Mouse (Mus musculus) lung, postnatal 0 days (tissue): Measurements from ENCODE around the gene Cntn4.

ENCODE experiments used
- CTCF ChIP-seq: IDR thresholded peaks from 2 replicates; pipeline ENCODE4 v1.5.1; 2016; ENCODE audit warnings: antibody characterized with exemption, mild to moderate bottlenecking
- EP300 ChIP-seq: IDR thresholded peaks from 2 replicates; pipeline ENCODE4 v1.6.1; 2016; ENCODE audit warnings: antibody characterized with exemption, mild to moderate bottlenecking, control low read depth

DNA sequence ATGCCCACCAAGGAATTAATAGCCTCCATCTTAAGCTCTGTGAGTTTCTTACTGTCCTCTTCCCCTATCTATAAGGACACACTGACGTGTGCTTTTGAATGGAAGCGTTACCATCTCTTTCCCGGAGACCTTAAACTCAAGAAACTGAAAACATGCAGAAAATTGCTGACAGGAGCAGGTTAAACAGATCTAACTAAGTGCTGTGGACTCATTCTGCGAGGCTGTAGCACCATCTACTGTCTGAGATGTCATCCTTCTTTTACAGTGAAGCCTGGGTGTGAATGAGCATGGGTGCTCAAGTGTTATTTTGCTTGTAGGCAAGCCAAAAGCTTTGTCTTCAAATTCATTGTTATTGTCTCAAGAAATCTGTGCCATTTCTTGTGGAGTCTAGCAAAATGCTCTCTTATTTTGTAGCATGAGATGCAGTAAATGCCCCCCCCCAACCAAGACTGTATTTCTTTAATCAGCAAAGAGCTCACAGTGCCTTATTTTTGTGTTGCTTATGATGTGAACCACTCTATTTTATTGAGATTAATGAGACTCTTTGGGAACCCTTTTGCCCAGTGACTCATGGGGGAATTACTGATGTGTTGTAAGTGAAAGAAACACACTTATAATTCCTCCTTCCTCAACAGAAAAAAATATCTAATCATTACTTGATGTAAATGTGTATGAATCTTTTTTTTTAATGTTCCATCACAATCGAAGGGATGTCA lies 968.2 kb downstream of the Cntn4 start:
- TF ChIP-seq CTCF (peak; percentile 74), EP300 (no peak)
